Mouse (Mus musculus): ENCODE data around the gene Rbl1. TPM values are rescaled to one million over a fixed set of nuclear protein-coding genes. Genes with fewer than 3 reads are reported as not detected.

Gene Rbl1
- polyA plus RNA-seq, 1 experiment from 2014 or later, result 32.0 TPM

DNA sequence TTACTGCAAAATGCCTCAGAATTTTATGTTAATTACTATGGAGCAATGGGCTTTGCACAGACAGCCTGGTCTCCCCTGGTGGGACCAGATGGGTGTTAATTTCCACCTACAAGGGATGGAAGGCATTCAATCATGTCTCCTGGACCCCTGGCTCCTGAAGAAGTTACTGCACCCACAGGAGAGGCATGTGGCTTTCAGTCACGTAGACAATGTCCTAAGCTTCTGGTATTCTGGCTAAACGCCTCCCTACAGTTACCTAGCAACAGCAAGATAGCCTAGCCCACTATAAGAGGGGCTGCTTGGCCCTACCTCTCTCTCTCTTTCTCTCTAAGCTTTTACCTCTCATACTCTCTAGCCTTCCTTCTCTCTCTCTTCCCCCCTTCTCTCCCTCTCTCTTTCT, 102.1 kb downstream of the Rbl1 start:
- no peaks in the 10 kb centered on the region for H3K9me3 ChIP-seq
- no peak overlapping the region for H3K9ac ChIP-seq
- 40% methylated on average over 2 of the region's 2 CpGs for WGBS
- H3K27ac ChIP-seq, result no peak overlapping the region
- H3K4me3 ChIP-seq, result no peak overlapping the region
- no peaks in the 10 kb centered on the region for H3K27me3 ChIP-seq
- no peak for ATAC-seq (ENCODE audit: borderline replicate concordance, extremely low read depth, low FRiP score, low TSS enrichment)
- H3K36me3 ChIP-seq, result peaks cover 50% of the 10 kb centered on the region
- H3K4me2 ChIP-seq, result no peak overlapping the region
- H3K4me1 ChIP-seq, result no peaks in the 10 kb centered on the region

DNA sequence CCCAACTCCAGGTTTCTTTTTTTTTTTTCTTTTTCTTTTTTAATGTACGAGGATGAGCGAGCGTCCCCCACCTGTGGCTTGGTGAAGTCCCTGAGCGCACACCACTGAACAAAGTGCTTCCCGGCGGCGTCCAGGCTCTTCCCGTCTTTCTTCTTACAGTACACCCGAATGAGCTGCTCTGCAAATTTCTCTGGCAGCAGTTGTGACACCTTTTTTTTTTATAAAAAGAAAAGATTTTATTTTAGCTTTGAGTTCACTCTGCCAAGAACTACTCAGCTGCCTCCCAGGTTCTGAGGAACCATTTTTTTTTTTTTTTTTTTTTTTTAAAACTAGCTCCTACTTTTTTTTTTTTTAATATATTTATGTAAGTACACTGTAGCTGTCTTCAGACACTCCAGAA, 102.7 kb downstream of the Rbl1 start:
- Histone ChIP-seq H3K27me3 (no peaks in the 10 kb centered on the region), H3K4me3 (no peak overlapping the region), H3K4me2 (no peak overlapping the region), H3K9me3 (no peaks in the 10 kb centered on the region), H3K27ac (no peak overlapping the region), H3K36me3 (peaks cover 47% of the 10 kb centered on the region), H3K4me1 (no peaks in the 10 kb centered on the region), H3K9ac (no peak overlapping the region)
- WGBS, result 93% methylated on average over 9 of the region's 9 CpGs
- ATAC-seq (ENCODE audit: borderline replicate concordance, extremely low read depth, low FRiP score, low TSS enrichment), result no peak

DNA sequence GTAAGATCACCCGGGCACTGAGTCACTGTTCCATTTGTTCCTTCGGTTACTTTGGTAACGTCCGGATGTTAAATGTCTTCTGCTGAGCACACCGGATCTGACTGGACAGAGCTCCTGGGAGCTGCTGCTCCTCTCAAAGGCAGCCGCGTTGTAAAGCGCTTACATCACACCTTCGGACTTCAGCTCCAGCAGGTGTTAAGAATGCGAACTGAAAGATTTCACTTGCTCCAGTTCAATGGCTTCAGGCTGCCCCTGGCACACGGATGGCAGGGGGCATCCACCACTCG, 104.1 kb downstream of the Rbl1 start:
- Histone ChIP-seq H3K4me3 (no peak overlapping the region), H3K27me3 (no peaks in the 10 kb centered on the region), H3K36me3 (peaks cover 47% of the 10 kb centered on the region), H3K4me2 (no peak overlapping the region), H3K9me3 (no peaks in the 10 kb centered on the region), H3K9ac (no peak overlapping the region), H3K27ac (no peak overlapping the region), H3K4me1 (no peaks in the 10 kb centered on the region)
- ATAC-seq (ENCODE audit: borderline replicate concordance, extremely low read depth, low FRiP score, low TSS enrichment), result no peak
- WGBS, result 58% methylated on average over 12 of the region's 12 CpGs

DNA sequence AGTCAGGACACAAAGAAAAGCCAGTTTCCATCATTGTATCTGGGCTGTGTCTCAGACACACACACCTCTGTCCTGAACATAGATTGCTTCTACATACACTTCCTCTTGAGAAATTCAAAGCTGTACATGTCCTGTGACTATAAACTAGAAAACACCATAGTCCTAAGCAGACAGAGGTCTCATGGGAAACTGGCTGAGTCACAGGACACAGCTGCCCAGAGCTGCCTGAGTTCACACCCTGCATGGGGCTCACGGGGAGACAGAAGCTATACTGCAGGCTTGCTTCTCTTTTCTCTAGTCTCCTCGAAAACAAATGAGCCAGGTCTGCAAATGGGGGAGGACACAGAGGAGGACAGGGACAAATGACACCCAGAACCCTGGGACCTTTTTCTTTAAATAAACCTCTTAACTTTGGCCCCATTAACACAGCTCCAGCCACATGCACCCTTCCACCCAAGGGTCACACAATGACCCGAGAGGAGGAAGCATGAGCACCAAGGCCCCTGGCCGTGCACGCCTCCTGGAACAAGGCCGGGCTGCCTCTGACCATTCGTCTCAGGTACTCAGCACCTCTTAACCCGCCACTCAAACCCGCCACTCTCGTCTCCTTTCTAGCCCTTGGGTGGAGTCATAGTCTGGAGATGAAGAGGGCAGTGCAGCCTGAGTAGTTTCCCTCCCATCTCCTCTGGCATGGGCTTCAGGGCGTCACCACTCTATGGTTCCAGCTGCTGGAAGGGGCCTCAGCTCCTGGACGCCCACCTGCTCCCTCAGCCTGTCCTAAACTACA, 104.6 kb downstream of the Rbl1 start:
- Histone ChIP-seq H3K27ac (no peak overlapping the region), H3K4me1 (0 out of 2 replicates have a peak, but pooled peaks cover 2% of the 10 kb centered on the region), H3K9ac (no peak overlapping the region), H3K4me2 (no peak overlapping the region), H3K4me3 (no peak overlapping the region), H3K27me3 (no peaks in the 10 kb centered on the region), H3K9me3 (no peaks in the 10 kb centered on the region), H3K36me3 (peaks cover 42% of the 10 kb centered on the region)
- 40% methylated on average over 12 of the region's 12 CpGs for WGBS
- ATAC-seq (ENCODE audit: borderline replicate concordance, extremely low read depth, low FRiP score, low TSS enrichment), result peak; percentile 52; the same call in 1 of the 2 replicates

Other genes starting within 250 kb of the Rbl1 start
- 43.2 and 49.7 TPM in 2 replicates for gene Ndrg3, start 212.5 kb downstream of the Rbl1 start, polyA plus RNA-seq (2015; fragmentation: Nextera tagmentation; extraction: Ambion mirVana)
- gene Dsn1, start 197.4 kb downstream of the Rbl1 start, polyA plus RNA-seq (2015; fragmentation: Nextera tagmentation; extraction: Ambion mirVana), result 39.0 and 40.9 TPM in 2 replicates
- 4.1 and 5.1 TPM in 2 replicates for gene Soga1, start 125.3 kb downstream of the Rbl1 start, polyA plus RNA-seq (2015; fragmentation: Nextera tagmentation; extraction: Ambion mirVana)
- not detected in 2 replicates for gene Tldc2, start 117.5 kb downstream of the Rbl1 start, polyA plus RNA-seq (2015; fragmentation: Nextera tagmentation; extraction: Ambion mirVana)
- gene Samhd1, start 69.3 kb downstream of the Rbl1 start, polyA plus RNA-seq (2015; fragmentation: Nextera tagmentation; extraction: Ambion mirVana), result 33.1 and 34.6 TPM in 2 replicates
- 362 and 365 TPM in 2 replicates for gene Rpn2, start 74.5 kb upstream of the Rbl1 start, polyA plus RNA-seq (2015; fragmentation: Nextera tagmentation; extraction: Ambion mirVana)
- 0.38 and 0.80 TPM in 2 replicates for gene Mroh8, start 75.0 kb upstream of the Rbl1 start, polyA plus RNA-seq (2015; fragmentation: Nextera tagmentation; extraction: Ambion mirVana)
- not detected in 2 replicates for gene Ghrh, start 143.0 kb upstream of the Rbl1 start, polyA plus RNA-seq (2015; fragmentation: Nextera tagmentation; extraction: Ambion mirVana)
- gene Manbal, start 163.1 kb upstream of the Rbl1 start, polyA plus RNA-seq (2015; fragmentation: Nextera tagmentation; extraction: Ambion mirVana), result 83.9 and 89.4 TPM in 2 replicates
- 24.0 and 24.8 TPM in 2 replicates for gene Src, start 213.9 kb upstream of the Rbl1 start, polyA plus RNA-seq (2015; fragmentation: Nextera tagmentation; extraction: Ambion mirVana)